Mouse (Mus musculus) midbrain, embryonic 15.5 days (tissue): ENCODE measurements at regions not wholly inside any gene's neighbourhood (a gene's known extent, or its start where the extent isn't known, plus 50 kb on each side); places are given as distances from the start of the nearest gene placed in this dataset.

ENCODE experiments used
- ATAC-seq: fragments of 200-750 bp; cut with Nextera tagmentation; replicated peaks from 2 replicates; pipeline ENCODE4 v1.8.0; 2017; ENCODE audit warnings: moderate TSS enrichment
- H3K27ac ChIP-seq: fragments of 300-500 bp; sonication (generic); 2 replicates; pipeline ENCODE4 v1.5.1; 2015; ENCODE audit warnings: mild to moderate bottlenecking, inconsistent platforms
- H3K27me3 ChIP-seq: fragments of 300-500 bp; sonication (generic); replicated peaks from 2 replicates; pipeline ENCODE4 v1.6.1; 2015; ENCODE audit warnings: inconsistent platforms
- H3K36me3 ChIP-seq: fragments of 300-500 bp; sonication (generic); replicated peaks from 2 replicates; pipeline ENCODE4 v1.6.1; 2015; ENCODE audit warnings: inconsistent platforms
- H3K4me1 ChIP-seq: fragments of 300-500 bp; sonication (generic); 2 replicates; pipeline ENCODE4 v1.6.1; 2015; ENCODE audit warnings: inconsistent platforms
- H3K4me2 ChIP-seq: fragments of 300-500 bp; sonication (generic); 2 replicates; pipeline ENCODE4 v1.6.1; 2015; ENCODE audit warnings: inconsistent platforms, mild to moderate bottlenecking, moderate library complexity
- H3K4me3 ChIP-seq: fragments of 300-500 bp; sonication (generic); 2 replicates; pipeline ENCODE4 v1.5.1; 2015; ENCODE audit warnings: mild to moderate bottlenecking, inconsistent platforms
- H3K9ac ChIP-seq: fragments of 300-500 bp; sonication (generic); 2 replicates; pipeline ENCODE4 v1.6.1; 2015; ENCODE audit warnings: mild to moderate bottlenecking, inconsistent platforms
- H3K9me3 ChIP-seq: fragments of 300-500 bp; sonication (generic); 2 replicates; pipeline ENCODE4 v1.6.1; 2016; ENCODE audit warnings: inconsistent platforms
- WGBS: fragments of 180-500 bp; shearing (Covaris S2); methylation state at CpG from one replicate; pipeline ENCODE4 v1.1.7; 2015; ENCODE audit warnings: mixed read lengths; 5-methylcytosine and 5-hydroxymethylcytosine counted together

DNA sequence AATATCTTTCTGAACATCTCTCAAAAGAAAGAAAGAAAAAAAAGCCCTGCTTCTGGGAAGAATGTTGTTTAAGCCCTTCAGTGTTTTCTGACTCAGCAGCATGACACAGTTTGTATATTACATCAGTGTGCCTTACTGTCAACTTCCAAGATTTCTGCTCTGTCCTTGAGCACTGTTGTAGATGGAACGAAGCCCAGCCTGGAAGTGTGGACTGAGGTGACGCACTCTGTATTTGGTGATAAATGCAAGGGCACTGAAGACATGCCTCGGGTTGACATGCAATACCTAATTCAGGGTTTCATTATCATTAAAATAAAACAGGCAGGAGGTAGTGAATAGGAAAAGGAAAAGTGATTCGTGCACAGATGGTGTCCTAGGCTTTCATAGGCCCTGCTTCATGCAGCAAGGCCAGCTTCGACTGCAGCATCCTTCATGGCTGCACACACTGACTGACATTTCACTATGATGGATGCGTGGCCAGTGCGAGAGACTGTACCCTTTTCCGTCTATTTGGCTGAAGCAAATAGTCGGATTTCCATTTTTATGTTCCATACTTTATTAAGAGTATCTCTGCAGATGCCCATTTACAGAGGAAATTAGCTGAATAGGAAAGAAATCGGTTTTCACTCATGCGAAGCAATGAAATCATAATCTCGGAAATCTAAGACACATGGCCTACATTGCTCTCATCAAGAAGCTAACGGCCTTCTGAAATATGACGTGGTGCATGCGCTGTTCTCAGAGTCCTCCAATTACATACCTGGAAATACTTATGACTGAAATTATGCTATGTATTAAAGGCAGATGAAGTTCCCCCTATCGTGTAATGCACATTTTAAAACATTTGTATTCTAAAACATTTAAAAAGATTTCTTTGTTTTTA is 400.7 kb upstream of the Nr5a2 start:
- WGBS, result 74% methylated on average over 16 of the region's 16 CpGs
- ATAC-seq, result no peak

DNA sequence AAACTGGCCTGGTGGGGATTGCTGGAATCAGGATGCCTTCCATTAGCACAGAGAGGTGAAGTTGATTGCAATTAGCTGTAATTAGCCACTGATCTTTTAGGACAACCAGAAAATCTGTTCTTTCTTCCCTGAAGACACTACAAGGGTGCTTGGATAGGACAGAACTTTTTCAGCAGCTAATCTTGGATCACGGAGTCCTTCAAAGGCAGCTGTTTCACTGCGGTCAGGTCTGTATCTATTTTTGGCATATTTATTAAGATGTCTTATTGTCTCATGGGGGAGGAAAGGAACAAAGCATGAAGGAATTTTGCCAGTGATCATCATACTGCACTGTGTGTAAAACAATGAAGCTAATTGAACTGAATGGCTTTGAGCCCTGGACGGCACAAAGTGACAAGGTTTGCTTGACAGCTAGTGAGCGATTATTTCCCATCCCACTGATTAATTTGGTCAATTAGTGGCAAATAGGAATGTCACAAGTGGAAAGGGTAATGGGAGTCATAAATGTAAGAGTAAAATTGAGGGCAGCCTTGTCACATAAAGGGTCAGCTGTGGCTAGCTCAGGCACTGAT is 395.8 kb upstream of the Nr5a2 start:
- Histone ChIP-seq H3K9ac (no peak overlapping the region), H3K9me3 (no peaks in the 10 kb centered on the region), H3K36me3 (no peaks in the 10 kb centered on the region), H3K4me1 (no peaks in the 10 kb centered on the region), H3K27me3 (no peaks in the 10 kb centered on the region), H3K27ac (no peak overlapping the region), H3K4me3 (no peak overlapping the region), H3K4me2 (no peak overlapping the region)
- no peak for ATAC-seq
- 63% methylated on average over 4 of the region's 4 CpGs for WGBS

More for the DNA sequence above, 400.7 kb upstream of the Nr5a2 start:
- no peak overlapping the region for H3K27ac ChIP-seq
- H3K36me3 ChIP-seq, result no peaks in the 10 kb centered on the region
- H3K4me1 ChIP-seq, result no peaks in the 10 kb centered on the region
- H3K4me2 ChIP-seq, result no peak overlapping the region
- H3K4me3 ChIP-seq, result no peak overlapping the region
- no peaks in the 10 kb centered on the region for H3K9me3 ChIP-seq
- H3K9ac ChIP-seq, result no peak overlapping the region
- no peaks in the 10 kb centered on the region for H3K27me3 ChIP-seq

DNA sequence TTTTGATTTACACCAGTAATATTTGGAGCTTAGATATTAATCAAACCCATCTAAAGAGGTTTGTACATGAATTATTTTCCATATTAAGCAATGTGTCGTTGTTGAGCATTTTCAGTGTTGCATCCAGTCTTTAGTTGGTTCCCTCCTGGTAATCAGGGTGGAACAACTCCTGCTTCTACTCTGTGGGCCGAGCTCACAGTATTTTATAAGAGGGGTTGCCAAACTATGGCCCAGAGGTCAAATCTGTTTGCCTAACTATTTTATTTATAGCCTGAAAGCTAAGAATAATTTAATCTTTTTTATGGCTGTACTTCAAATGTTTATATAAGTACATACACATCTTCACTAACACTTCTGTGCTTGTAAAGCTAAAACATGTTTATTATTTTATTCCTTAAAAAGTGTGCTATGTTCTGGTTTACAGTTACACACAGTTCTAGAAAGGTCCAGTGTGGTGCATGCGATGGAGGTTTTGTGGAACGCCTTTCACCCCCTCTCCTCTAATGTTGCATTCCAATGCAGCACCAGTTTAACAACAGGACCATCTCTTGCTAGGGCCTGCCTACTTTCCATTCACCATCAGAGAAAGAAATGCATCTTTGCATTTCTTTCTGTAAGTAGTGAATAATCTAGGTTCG is 392.3 kb upstream of the Nr5a2 start:
- Histone ChIP-seq H3K27ac (no peak overlapping the region), H3K4me2 (no peak overlapping the region), H3K27me3 (no peaks in the 10 kb centered on the region), H3K4me3 (no peak overlapping the region), H3K9me3 (no peaks in the 10 kb centered on the region), H3K36me3 (no peaks in the 10 kb centered on the region), H3K9ac (no peak overlapping the region), H3K4me1 (no peaks in the 10 kb centered on the region)
- ATAC-seq, result no peak
- 87% methylated on average over 5 of the region's 5 CpGs for WGBS

DNA sequence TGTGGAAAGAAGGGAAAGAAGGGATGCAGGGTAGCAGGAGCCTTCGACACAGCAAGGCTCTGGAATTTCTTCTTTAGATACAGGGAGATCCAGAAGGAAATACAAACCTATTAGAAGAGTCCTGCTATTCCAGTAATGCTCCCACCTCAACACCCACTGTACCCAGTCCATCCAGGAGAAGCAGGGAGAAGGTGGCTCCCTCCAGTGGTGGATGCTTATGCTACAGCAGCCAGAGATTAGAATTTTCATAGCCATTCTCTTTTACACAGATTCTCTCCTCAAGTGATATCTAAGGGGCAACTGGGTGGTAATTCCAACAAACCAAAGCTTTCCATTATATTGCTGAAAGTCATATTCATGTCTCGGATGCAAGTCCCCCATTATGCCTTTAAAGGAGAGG is 373.9 kb upstream of the Nr5a2 start:
- peaks cover 6% of the 10 kb centered on the region for H3K4me1 ChIP-seq
- no peak overlapping the region for H3K27ac ChIP-seq
- H3K27me3 ChIP-seq, result no peaks in the 10 kb centered on the region
- WGBS, result 90% methylated on average over 2 of the region's 2 CpGs
- no peaks in the 10 kb centered on the region for H3K36me3 ChIP-seq
- no peak overlapping the region for H3K9ac ChIP-seq
- ATAC-seq, result no peak
- no peak overlapping the region for H3K4me2 ChIP-seq
- H3K9me3 ChIP-seq, result no peaks in the 10 kb centered on the region
- H3K4me3 ChIP-seq, result no peak overlapping the region

DNA sequence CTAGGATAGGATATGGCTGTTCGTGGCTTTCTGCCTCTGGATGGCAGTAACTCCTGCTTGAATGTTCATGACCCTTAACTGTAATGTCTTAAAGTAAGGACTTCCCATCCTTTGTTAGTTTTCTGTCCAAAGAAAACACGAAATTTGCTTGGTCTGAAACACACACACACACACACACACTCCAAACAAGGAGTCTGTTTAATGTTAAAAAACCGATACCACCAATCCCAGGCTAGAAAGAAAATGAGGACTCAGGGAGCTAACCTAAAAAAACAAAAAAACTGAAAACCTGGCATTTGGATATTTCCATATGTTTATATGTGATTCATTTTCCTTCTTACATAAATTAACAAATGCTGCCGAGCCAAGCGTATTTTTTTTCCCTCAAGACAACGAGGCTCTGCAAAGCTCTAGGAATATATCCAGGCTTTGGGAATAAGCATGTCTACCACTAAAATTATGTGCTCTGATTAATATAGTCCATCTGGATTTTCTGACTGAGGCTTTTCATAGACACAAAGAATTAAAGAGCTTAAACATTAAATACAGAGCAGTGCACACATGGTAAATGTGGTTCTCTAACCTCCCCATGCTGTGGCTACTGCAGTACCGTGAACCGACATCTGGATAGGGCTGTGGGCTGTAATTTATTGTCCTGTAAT is 372.0 kb upstream of the Nr5a2 start:
- Histone ChIP-seq H3K9me3 (no peaks in the 10 kb centered on the region), H3K4me3 (no peak overlapping the region), H3K9ac (no peak overlapping the region), H3K27ac (peak overlapping the region; percentile 51; the same call in 1 of the 2 replicates), H3K36me3 (no peaks in the 10 kb centered on the region), H3K4me1 (peaks cover 6% of the 10 kb centered on the region), H3K27me3 (no peaks in the 10 kb centered on the region), H3K4me2 (no peak overlapping the region)
- WGBS, result 48% methylated on average over 8 of the region's 8 CpGs
- ATAC-seq, result peak; percentile 86

DNA sequence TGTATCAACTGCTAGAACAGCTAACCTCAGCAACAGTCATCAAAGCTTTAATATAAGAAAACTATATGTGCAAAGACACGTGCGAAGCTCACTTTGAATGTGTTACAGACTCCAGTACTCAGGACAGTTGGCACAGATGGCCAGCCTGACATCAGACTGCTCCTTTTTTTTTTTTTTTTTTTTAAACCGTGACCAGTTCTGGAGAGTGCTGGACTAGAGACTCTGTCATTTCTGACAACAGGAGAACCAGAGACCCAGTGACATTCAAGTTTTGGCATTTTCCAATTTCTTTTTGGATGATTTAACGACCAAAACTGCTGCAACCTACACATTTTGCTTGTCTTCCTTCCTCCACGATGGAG is 371.5 kb upstream of the Nr5a2 start:
- H3K9ac ChIP-seq, result no peak overlapping the region
- WGBS, result 51% methylated on average over 5 of the region's 5 CpGs
- H3K4me1 ChIP-seq, result peaks cover 6% of the 10 kb centered on the region
- no peak overlapping the region for H3K27ac ChIP-seq
- peak; percentile 52 for ATAC-seq
- no peak overlapping the region for H3K4me3 ChIP-seq
- H3K36me3 ChIP-seq, result no peaks in the 10 kb centered on the region
- H3K27me3 ChIP-seq, result no peaks in the 10 kb centered on the region
- H3K4me2 ChIP-seq, result no peak overlapping the region
- no peaks in the 10 kb centered on the region for H3K9me3 ChIP-seq

DNA sequence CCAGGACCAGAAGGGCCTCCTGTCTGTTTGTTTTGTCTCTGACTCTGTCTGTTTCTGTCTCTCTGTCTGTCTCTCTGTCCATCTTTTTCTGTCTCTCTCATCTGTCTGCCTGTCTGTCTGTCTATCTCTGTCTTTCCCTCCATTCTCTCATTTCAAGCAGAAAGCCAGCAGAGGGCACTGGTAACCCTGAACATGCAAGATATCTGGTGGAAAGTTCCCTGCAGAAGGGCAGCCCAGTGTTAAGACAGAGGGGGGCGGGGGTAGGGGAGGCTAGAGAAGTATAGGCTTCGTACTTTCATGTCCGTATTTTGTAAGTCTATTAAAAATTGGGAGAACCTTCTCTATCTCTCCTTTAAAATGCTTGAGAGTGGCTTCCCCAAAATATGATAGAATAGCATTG is 370.4 kb upstream of the Nr5a2 start:
- ATAC-seq, result 0 out of 2 replicates have a peak, but pooled peaks have one; percentile 66
- Histone ChIP-seq H3K9me3 (no peaks in the 10 kb centered on the region), H3K4me2 (no peak overlapping the region), H3K27ac (no peak overlapping the region), H3K36me3 (no peaks in the 10 kb centered on the region), H3K4me1 (peaks cover 6% of the 10 kb centered on the region), H3K27me3 (no peaks in the 10 kb centered on the region), H3K9ac (no peak overlapping the region), H3K4me3 (no peak overlapping the region)
- WGBS, result 27% methylated on average over 3 of the region's 3 CpGs

DNA sequence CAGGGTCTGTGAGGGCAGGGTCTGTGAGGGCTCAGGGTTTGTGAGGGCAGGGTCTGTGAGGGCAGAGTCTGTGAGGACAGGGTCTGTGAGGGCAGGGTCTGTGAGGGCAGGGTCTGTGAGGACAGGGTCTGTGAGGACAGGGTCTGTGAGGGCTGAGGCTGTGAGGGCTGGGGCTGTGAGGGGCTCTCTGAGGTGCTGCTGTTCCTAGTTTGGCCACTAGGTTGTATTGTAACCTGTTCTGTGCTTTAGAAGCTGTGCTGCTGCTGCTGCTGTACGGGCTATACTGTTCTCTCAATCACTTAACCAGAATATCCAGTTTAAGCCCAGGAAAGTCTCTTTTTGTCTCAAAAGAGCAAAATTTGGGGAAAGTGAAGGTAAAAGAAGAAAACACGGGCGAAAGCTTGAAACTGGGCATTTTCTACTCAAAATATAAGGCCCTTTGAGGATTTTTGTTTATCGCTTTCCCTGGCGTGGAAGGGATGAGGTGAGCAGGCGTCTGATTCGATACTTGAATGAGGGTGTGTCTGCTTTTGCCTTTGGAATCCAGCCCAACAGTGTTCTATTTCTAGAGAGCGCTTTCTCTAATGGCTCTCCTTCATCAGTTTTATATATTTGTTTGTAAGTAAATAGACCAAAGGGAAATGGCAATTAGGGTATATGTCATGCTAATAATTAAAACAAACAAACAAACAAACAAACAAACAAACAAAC is 363.8 kb upstream of the Nr5a2 start:
- Histone ChIP-seq H3K9ac (no peak overlapping the region), H3K36me3 (no peaks in the 10 kb centered on the region), H3K4me1 (peaks cover 6% of the 10 kb centered on the region; the same call in 1 of the 2 replicates), H3K27ac (no peak overlapping the region), H3K4me2 (peak overlapping the region; percentile 28), H3K4me3 (no peak overlapping the region), H3K27me3 (no peaks in the 10 kb centered on the region), H3K9me3 (no peaks in the 10 kb centered on the region)
- peak; percentile 83 for ATAC-seq
- WGBS, result 39% methylated on average over 8 of the region's 8 CpGs

DNA sequence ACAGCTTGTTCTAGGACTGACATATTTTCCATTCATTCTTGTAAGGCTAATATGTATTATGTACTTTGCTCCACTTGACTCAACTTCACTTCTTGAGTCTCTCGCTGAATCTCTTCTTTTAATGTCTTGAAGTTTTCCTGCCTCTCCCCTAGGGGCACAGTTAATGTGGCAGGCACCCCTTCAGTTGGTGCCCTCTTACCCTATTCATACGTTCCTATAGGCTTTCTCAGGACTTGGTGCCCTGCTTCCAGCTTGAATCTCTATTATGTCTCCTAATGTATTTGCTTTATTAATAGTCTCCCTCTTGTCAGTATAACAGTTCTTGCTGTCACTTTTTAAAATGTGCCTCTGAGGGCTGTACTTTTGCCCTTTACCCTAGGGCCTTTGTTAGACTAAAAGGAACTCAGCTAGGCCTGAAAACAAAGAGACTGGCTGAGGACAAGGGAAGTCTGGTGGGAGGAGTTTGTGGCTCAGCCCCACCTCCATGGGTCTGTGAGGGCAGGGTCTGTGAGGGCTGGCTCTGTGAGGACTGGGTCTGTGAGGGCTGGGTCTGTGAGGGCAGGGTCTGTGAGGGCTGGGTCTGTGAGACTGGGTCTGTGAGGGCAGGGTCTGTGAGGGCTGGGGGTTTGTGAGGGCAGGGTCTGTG is 362.9 kb upstream of the Nr5a2 start:
- H3K4me1 ChIP-seq, result peaks cover 6% of the 10 kb centered on the region; the same call in 1 of the 2 replicates
- no peaks in the 10 kb centered on the region for H3K27me3 ChIP-seq
- H3K9ac ChIP-seq, result no peak overlapping the region
- WGBS, result 24% methylated on average over 2 of the region's 2 CpGs
- no peak overlapping the region for H3K4me2 ChIP-seq
- no peak overlapping the region for H3K27ac ChIP-seq
- H3K36me3 ChIP-seq, result no peaks in the 10 kb centered on the region
- H3K4me3 ChIP-seq, result no peak overlapping the region
- no peak for ATAC-seq
- H3K9me3 ChIP-seq, result no peaks in the 10 kb centered on the region

DNA sequence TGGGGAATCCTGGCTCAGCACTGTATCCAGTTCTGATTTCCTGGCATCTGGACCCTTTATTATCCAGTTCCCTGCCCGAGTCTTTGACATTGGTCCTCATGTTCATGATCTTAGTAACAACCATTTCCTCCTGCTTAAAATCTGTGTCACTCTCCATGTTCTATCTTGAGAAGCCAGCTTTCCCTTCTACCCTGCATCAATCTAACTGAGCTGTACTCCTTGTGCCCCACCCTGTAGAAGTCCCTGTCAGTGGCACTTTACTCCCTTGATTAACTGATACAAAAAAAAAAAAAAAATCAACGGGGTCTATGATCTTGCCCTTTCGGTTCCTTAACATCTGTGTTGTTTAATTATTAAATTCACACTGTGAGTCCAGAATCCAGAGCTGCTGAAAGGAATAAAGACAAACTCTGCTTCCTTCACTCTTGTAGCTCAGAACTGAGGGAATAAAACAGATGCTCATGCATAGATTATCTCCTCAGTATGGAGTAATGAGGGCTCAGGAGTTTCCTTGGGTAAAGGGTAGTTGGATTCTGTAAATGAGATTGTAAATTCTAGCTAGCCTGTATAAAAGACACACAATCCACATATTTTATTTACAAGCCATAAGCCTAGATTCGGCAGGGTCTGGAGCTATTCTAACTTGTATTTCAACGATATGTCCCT is 342.6 kb upstream of the Nr5a2 start:
- H3K4me3 ChIP-seq, result no peak overlapping the region
- no peak overlapping the region for H3K9ac ChIP-seq
- no peaks in the 10 kb centered on the region for H3K9me3 ChIP-seq
- 0 out of 2 replicates have a peak, but pooled peaks have one; percentile 30 for ATAC-seq
- H3K4me2 ChIP-seq, result no peak overlapping the region
- H3K27ac ChIP-seq, result no peak overlapping the region
- H3K27me3 ChIP-seq, result no peaks in the 10 kb centered on the region
- WGBS, result 71% methylated on average over 5 of the region's 5 CpGs
- H3K36me3 ChIP-seq, result no peaks in the 10 kb centered on the region
- H3K4me1 ChIP-seq, result no peaks in the 10 kb centered on the region
